Mouse (Mus musculus) CH12.LX (cell line): ENCODE data around the gene Pgm3.
"Not testable (repeated sequence)": the region's sequence is repeated elsewhere in the genome, so short reads cannot be mapped to it uniquely, and the experiment has no call there.

ENCODE experiments used
- CHD2 ChIP-seq: IDR thresholded peaks from 2 replicates; pipeline ENCODE4 v1.6.1; 2011; ENCODE audit warnings: low read length, improper control_type of control experiment
- CTCF ChIP-seq, 2 experiments: IDR thresholded peaks in 1 of 2; conservative IDR thresholded peaks in 1 of 2; 2 replicates each; pipeline ENCODE4 v1.5.1; 2011 to 2012; ENCODE audit warnings: low read depth in 2 of 2, low read length in 2 of 2, improper control_type of control experiment in 1 of 2, inconsistent platforms in 1 of 2, mild to moderate bottlenecking in 1 of 2, moderate library complexity in 1 of 2
- E2F4 ChIP-seq: IDR thresholded peaks from 2 replicates; pipeline ENCODE4 v1.6.1; 2011; ENCODE audit warnings: low read depth, low read length, improper control_type of control experiment; ENCODE audit not compliant: insufficient replicate concordance
- GABPA ChIP-seq: IDR thresholded peaks from 2 replicates; pipeline ENCODE4 v1.6.1; 2012; ENCODE audit warnings: low read depth, low read length, improper control_type of control experiment, inconsistent platforms; ENCODE audit not compliant: insufficient replicate concordance
- HCFC1 ChIP-seq: IDR thresholded peaks from 2 replicates; pipeline ENCODE4 v1.6.1; 2012; ENCODE audit warnings: low read depth, mild to moderate bottlenecking, inconsistent platforms, low read length, improper control_type of control experiment
- IRF4 ChIP-seq: IDR thresholded peaks from 2 replicates; pipeline ENCODE4 v1.6.1; 2014; ENCODE audit warnings: low read depth, mild to moderate bottlenecking, inconsistent platforms, low read length, improper control_type of control experiment
- JUND ChIP-seq: conservative IDR thresholded peaks from 2 replicates; pipeline ENCODE4 v1.6.1; 2011; ENCODE audit warnings: low read depth, low read length, improper control_type of control experiment
- MAFK ChIP-seq: IDR thresholded peaks from 2 replicates; pipeline ENCODE4 v1.6.1; 2011; ENCODE audit warnings: low read length, improper control_type of control experiment; ENCODE audit not compliant: insufficient replicate concordance
- MAX ChIP-seq: IDR thresholded peaks from 2 replicates; pipeline ENCODE4 v1.6.1; 2011; ENCODE audit warnings: low read length, improper control_type of control experiment
- POLR2A ChIP-seq: IDR thresholded peaks from 2 replicates; pipeline ENCODE4 v1.6.1; 2011; ENCODE audit warnings: low read depth, mild to moderate bottlenecking, improper control_type of control experiment, low read length
- POLR2AphosphoS2 ChIP-seq: IDR thresholded peaks from 2 replicates; pipeline ENCODE4 v1.6.1; 2011; ENCODE audit warnings: low read depth, low read length, improper control_type of control experiment
- TBP ChIP-seq: conservative IDR thresholded peaks from 2 replicates; pipeline ENCODE4 v1.6.1; 2011; ENCODE audit warnings: low read depth, low read length, improper control_type of control experiment
- ZMIZ1 ChIP-seq: IDR thresholded peaks from 2 replicates; pipeline ENCODE4 v1.6.1; 2012; ENCODE audit warnings: low read depth, mild to moderate bottlenecking, inconsistent platforms, low read length, improper control_type of control experiment

- TF ChIP-seq CHD2; JUND; IRF4; TBP; POLR2A; POLR2AphosphoS2; HCFC1; E2F4; GABPA; CTCF (conservative IDR thresholded peaks at IDR 0.05 in 1 of 2, IDR thresholded peaks at IDR 0.05 in 1 of 2; ENCODE audit: low read depth in 2 of 2, low read length in 2 of 2); MAFK; MAX; ZMIZ1: not testable (repeated sequence)
Observed at GRCm38 (mm10) chr9:86594357-86594767, 22.7 kb upstream of the Pgm3 start.
